Mouse (Mus musculus) hindbrain, embryonic 15.5 days (tissue): Measurements from ENCODE around the gene Ptgfrn. TPM values are rescaled to one million over a fixed set of nuclear protein-coding genes. Genes with fewer than 3 reads are reported as not detected.

ENCODE experiments used
- ATAC-seq: fragments of 200-750 bp; cut with Nextera tagmentation; 2 replicates; pipeline ENCODE4 v1.8.0; 2017; ENCODE audit warnings: low read depth, moderate number of reproducible peaks, moderate TSS enrichment; ENCODE audit not compliant: low FRiP score
- H3K27ac ChIP-seq: fragments of 300-500 bp; sonication (generic); replicated peaks from 2 replicates; pipeline ENCODE4 v1.5.1; 2015; ENCODE audit warnings: mild to moderate bottlenecking, inconsistent platforms
- H3K27me3 ChIP-seq: fragments of 300-500 bp; sonication (generic); 2 replicates; pipeline ENCODE4 v1.6.1; 2015; ENCODE audit warnings: control low read depth, inconsistent platforms
- H3K36me3 ChIP-seq: fragments of 300-500 bp; sonication (generic); 2 replicates; pipeline ENCODE4 v1.6.1; 2015; ENCODE audit warnings: control low read depth, inconsistent platforms
- H3K4me1 ChIP-seq: fragments of 300-500 bp; sonication (generic); replicated peaks from 2 replicates; pipeline ENCODE4 v1.6.1; 2015; ENCODE audit warnings: control low read depth, inconsistent platforms
- H3K4me2 ChIP-seq: fragments of 300-500 bp; sonication (generic); 2 replicates; pipeline ENCODE4 v1.6.1; 2015; ENCODE audit warnings: moderate library complexity, mild to moderate bottlenecking, inconsistent platforms
- H3K4me3 ChIP-seq: fragments of 300-500 bp; sonication (generic); 2 replicates; pipeline ENCODE4 v1.5.1; 2015; ENCODE audit warnings: mild to moderate bottlenecking, inconsistent platforms
- H3K9ac ChIP-seq: fragments of 300-500 bp; sonication (generic); 2 replicates; pipeline ENCODE4 v1.6.1; 2015; ENCODE audit warnings: inconsistent platforms
- H3K9me3 ChIP-seq: fragments of 300-500 bp; sonication (generic); 2 replicates; pipeline ENCODE4 v1.6.1; 2016; ENCODE audit warnings: control low read depth, inconsistent platforms
- WGBS: fragments of 180-500 bp; shearing (Covaris S2); methylation state at CpG from one replicate; pipeline ENCODE4 v1.1.7; 2015; 5-methylcytosine and 5-hydroxymethylcytosine counted together
- polyA plus RNA-seq: library from polyadenylated mRNA; unstranded; fragments of >200 nt; fragmentation: Nextera tagmentation; extraction: Ambion mirVana; gene quantifications from 2 replicates; pipeline ENCODE4 v1.2.1, GENCODE M21; 2015

The Ptgfrn gene
- 2.4 and 2.7 TPM in 2 replicates for polyA plus RNA-seq

- peak; percentile 75 for ATAC-seq
These were observed at the start of gene Ptgfrn for GRCm38 (mm10) chr3:101110043-101110837. TSS of gene Ptgfrn (minus strand) at chr3:101110278.

GRCm38 (mm10) chr3:101159701-101160100 is 49.6 kb upstream of the Ptgfrn start:
- no peak for ATAC-seq
- H3K27me3 ChIP-seq, result no peaks in the 10 kb centered on the region
- H3K4me3 ChIP-seq, result no peak overlapping the region
- peaks cover 27% of the 10 kb centered on the region for H3K4me1 ChIP-seq
- no peak overlapping the region for H3K27ac ChIP-seq
- no peaks in the 10 kb centered on the region for H3K36me3 ChIP-seq
- no peak overlapping the region for H3K4me2 ChIP-seq
- WGBS, result 82% methylated on average over 4 of the region's 4 CpGs
- H3K9me3 ChIP-seq, result no peaks in the 10 kb centered on the region
- no peak overlapping the region for H3K9ac ChIP-seq

More at GRCm38 (mm10) chr3:101110043-101110837, at the start of gene Ptgfrn:
- no peaks in the 10 kb centered on the region for H3K27me3 ChIP-seq
- under 1% methylated on average over 44 of the region's 81 CpGs for WGBS
- H3K27ac ChIP-seq, result peak within 1 kb of the TSS; percentile 59
- H3K36me3 ChIP-seq, result no peaks in the 10 kb centered on the region
- H3K9ac ChIP-seq, result peak within 1 kb of the TSS; percentile 70
- H3K9me3 ChIP-seq, result no peaks in the 10 kb centered on the region
- peaks cover 39% of the 10 kb centered on the region for H3K4me1 ChIP-seq
- H3K4me3 ChIP-seq, result peak within 1 kb of the TSS; percentile 59
- peak within 1 kb of the TSS; percentile 88 for H3K4me2 ChIP-seq

- WGBS, result 100% methylated on average over 1 of the region's 1 CpGs
- Histone ChIP-seq H3K27me3 (no peaks in the 10 kb centered on the region), H3K36me3 (no peaks in the 10 kb centered on the region), H3K9ac (no peak overlapping the region), H3K4me3 (no peak overlapping the region), H3K27ac (no peak overlapping the region), H3K4me1 (no peaks in the 10 kb centered on the region), H3K9me3 (no peaks in the 10 kb centered on the region), H3K4me2 (no peak overlapping the region)
- no peak for ATAC-seq
These were observed 44.0 kb upstream of the Ptgfrn start for GRCm38 (mm10) chr3:101154067-101154466.

GRCm38 (mm10) chr3:101153341-101153740 is 43.3 kb upstream of the Ptgfrn start:
- no peaks in the 10 kb centered on the region for H3K27me3 ChIP-seq
- no peak for ATAC-seq
- no peak overlapping the region for H3K4me3 ChIP-seq
- 89% methylated on average over 3 of the region's 3 CpGs for WGBS
- H3K36me3 ChIP-seq, result no peaks in the 10 kb centered on the region
- H3K4me1 ChIP-seq, result no peaks in the 10 kb centered on the region
- H3K4me2 ChIP-seq, result no peak overlapping the region
- H3K27ac ChIP-seq, result no peak overlapping the region
- H3K9ac ChIP-seq, result no peak overlapping the region
- H3K9me3 ChIP-seq, result no peaks in the 10 kb centered on the region

- no peak overlapping the region for H3K9ac ChIP-seq
- peak; percentile 17; the same call in 1 of the 2 replicates for ATAC-seq
- 57% methylated on average over 7 of the region's 7 CpGs for WGBS
These were observed 36.2 kb upstream of the Ptgfrn start for GRCm38 (mm10) chr3:101146126-101146772.

GRCm38 (mm10) chr3:101145292-101146046 is 35.4 kb upstream of the Ptgfrn start:
- Histone ChIP-seq H3K4me3 (peak overlapping the region; percentile 13; the same call in 1 of the 2 replicates), H3K4me1 (peaks cover 25% of the 10 kb centered on the region), H3K9me3 (peaks cover 2% of the 10 kb centered on the region; the same call in 1 of the 2 replicates), H3K27me3 (no peaks in the 10 kb centered on the region), H3K36me3 (no peaks in the 10 kb centered on the region), H3K4me2 (peak overlapping the region; percentile 48), H3K27ac (peak overlapping the region; percentile 86), H3K9ac (peak overlapping the region; percentile 33; the same call in 1 of the 2 replicates)
- peak; percentile 89 for ATAC-seq
- WGBS, result 19% methylated on average over 10 of the region's 10 CpGs

More at GRCm38 (mm10) chr3:101146126-101146772, 36.2 kb upstream of the Ptgfrn start:
- no peaks in the 10 kb centered on the region for H3K36me3 ChIP-seq
- H3K4me3 ChIP-seq, result no peak overlapping the region
- peaks cover 25% of the 10 kb centered on the region for H3K4me1 ChIP-seq
- H3K4me2 ChIP-seq, result peak overlapping the region; percentile 48
- H3K27ac ChIP-seq, result peak overlapping the region; percentile 86
- H3K9me3 ChIP-seq, result peaks cover 2% of the 10 kb centered on the region; the same call in 1 of the 2 replicates
- H3K27me3 ChIP-seq, result no peaks in the 10 kb centered on the region

GRCm38 (mm10) chr3:101144366-101144948 is 34.4 kb upstream of the Ptgfrn start:
- no peak overlapping the region for H3K4me2 ChIP-seq
- WGBS, result 55% methylated on average over 6 of the region's 6 CpGs
- no peak for ATAC-seq
- H3K9me3 ChIP-seq, result peaks cover 2% of the 10 kb centered on the region; the same call in 1 of the 2 replicates
- no peaks in the 10 kb centered on the region for H3K27me3 ChIP-seq
- H3K27ac ChIP-seq, result peak overlapping the region; percentile 86
- no peak overlapping the region for H3K9ac ChIP-seq
- no peak overlapping the region for H3K4me3 ChIP-seq
- H3K4me1 ChIP-seq, result peaks cover 25% of the 10 kb centered on the region
- no peaks in the 10 kb centered on the region for H3K36me3 ChIP-seq

GRCm38 (mm10) chr3:101143465-101143864 is 33.4 kb upstream of the Ptgfrn start:
- Histone ChIP-seq H3K27me3 (no peaks in the 10 kb centered on the region), H3K27ac (no peak overlapping the region), H3K9ac (no peak overlapping the region), H3K4me1 (peaks cover 25% of the 10 kb centered on the region), H3K4me2 (no peak overlapping the region), H3K4me3 (no peak overlapping the region), H3K9me3 (peaks cover 2% of the 10 kb centered on the region; the same call in 1 of the 2 replicates), H3K36me3 (no peaks in the 10 kb centered on the region)
- ATAC-seq, result no peak
- 94% methylated on average over 7 of the region's 7 CpGs for WGBS

- no peak overlapping the region for H3K9ac ChIP-seq
- H3K27ac ChIP-seq, result no peak overlapping the region
- WGBS, result 87% methylated on average over 8 of the region's 8 CpGs
- no peak overlapping the region for H3K4me3 ChIP-seq
- no peak overlapping the region for H3K4me2 ChIP-seq
- no peak for ATAC-seq
- no peaks in the 10 kb centered on the region for H3K9me3 ChIP-seq
- H3K27me3 ChIP-seq, result no peaks in the 10 kb centered on the region
- H3K4me1 ChIP-seq, result peaks cover 25% of the 10 kb centered on the region
- no peaks in the 10 kb centered on the region for H3K36me3 ChIP-seq
These were observed 31.8 kb upstream of the Ptgfrn start for GRCm38 (mm10) chr3:101141864-101142263.

GRCm38 (mm10) chr3:101139958-101140357 is 29.9 kb upstream of the Ptgfrn start:
- Histone ChIP-seq H3K4me1 (peaks cover 9% of the 10 kb centered on the region), H3K9me3 (no peaks in the 10 kb centered on the region), H3K36me3 (no peaks in the 10 kb centered on the region), H3K4me3 (no peak overlapping the region), H3K4me2 (no peak overlapping the region), H3K9ac (no peak overlapping the region), H3K27ac (no peak overlapping the region), H3K27me3 (no peaks in the 10 kb centered on the region)
- 87% methylated on average over 7 of the region's 7 CpGs for WGBS
- no peak for ATAC-seq

- Histone ChIP-seq H3K9ac (no peak overlapping the region), H3K4me1 (no peaks in the 10 kb centered on the region), H3K36me3 (no peaks in the 10 kb centered on the region), H3K27ac (no peak overlapping the region), H3K4me2 (no peak overlapping the region), H3K9me3 (no peaks in the 10 kb centered on the region), H3K27me3 (no peaks in the 10 kb centered on the region), H3K4me3 (no peak overlapping the region)
- ATAC-seq, result no peak
- WGBS, result 49% methylated on average over 11 of the region's 11 CpGs
These were observed 26.4 kb upstream of the Ptgfrn start for GRCm38 (mm10) chr3:101136483-101136882.
